Mouse (Mus musculus): Measurements from ENCODE around the gene Wrap53. TPM values are rescaled to one million over a fixed set of nuclear protein-coding genes. Genes with fewer than 3 reads are reported as not detected.

The Wrap53 gene
- polyA plus RNA-seq, 1 experiment = 8.2 TPM

DNA sequence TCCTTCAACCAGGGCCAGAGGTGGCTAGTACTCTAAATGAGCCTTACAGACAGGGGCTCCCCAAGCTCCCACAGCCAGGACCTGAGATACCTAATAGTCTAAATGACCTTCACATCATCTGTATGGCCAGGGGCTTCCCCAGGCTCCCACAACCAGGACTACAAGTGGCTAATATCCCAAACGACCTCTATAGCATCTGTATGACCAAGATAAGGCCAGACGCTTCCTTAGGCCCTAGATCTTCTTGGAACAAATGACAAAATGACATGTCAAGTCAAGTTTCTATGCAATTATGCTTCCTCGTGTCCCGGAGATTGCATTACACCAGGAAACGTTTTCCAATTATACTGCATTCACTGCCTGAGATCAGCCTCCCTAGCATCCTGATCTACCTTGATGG lies 3.7 kb downstream of the Wrap53 start:
- Histone ChIP-seq H3K27ac (ENCODE audit: insufficient read depth, low read depth, low read length) (no peak overlapping the region), H3K4me1 (ENCODE audit: control insufficient read depth, insufficient read depth, low read length) (peaks cover 9% of the 10 kb centered on the region), H3K4me3 (ENCODE audit: insufficient read depth, low read length) (no peak overlapping the region)
- TF ChIP-seq CTCF (IDR thresholded peaks at IDR 0.05; ENCODE audit: low read depth, low read length) = no peak
- TF ChIP-seq POLR2A (IDR thresholded peaks at IDR 0.05; ENCODE audit: borderline replicate concordance, low read depth, low read length) = no peak

- Histone ChIP-seq H3K27ac (ENCODE audit: insufficient read depth, low read depth, low read length) (no peak overlapping the region), H3K4me3 (ENCODE audit: insufficient read depth, low read length) (no peak overlapping the region), H3K4me1 (ENCODE audit: control insufficient read depth, insufficient read depth, low read length) (peaks cover 9% of the 10 kb centered on the region)
- TF ChIP-seq POLR2A (IDR thresholded peaks at IDR 0.05; ENCODE audit: borderline replicate concordance, low read depth, low read length) (no peak), CTCF (IDR thresholded peaks at IDR 0.05; ENCODE audit: low read depth, low read length) (no peak)
These were observed 4.8 kb downstream of the Wrap53 start for GRCm38 (mm10) chr11:69575220-69575619.

DNA sequence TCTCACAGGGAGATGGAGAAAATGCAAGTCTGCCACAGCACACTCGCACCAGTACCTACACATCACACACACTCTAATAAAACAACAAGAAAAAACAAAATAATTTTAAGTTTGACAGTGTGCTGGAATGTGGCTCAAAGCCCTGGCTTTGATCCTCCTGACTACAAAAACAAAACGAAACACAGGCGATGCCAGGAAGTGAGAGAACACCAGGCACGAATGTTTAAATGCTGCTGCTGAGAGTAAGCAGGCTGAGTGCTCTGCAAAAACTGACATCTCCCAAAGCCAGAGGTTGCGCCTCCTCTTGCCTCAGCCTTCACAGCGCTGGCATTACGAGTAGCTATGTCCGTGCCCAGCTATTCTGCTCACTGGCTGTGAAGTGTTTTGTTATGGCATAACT lies 14.9 kb downstream of the Wrap53 start:
- Histone ChIP-seq H3K4me3 (ENCODE audit: insufficient read depth, low read length) (no peak overlapping the region), H3K27ac (ENCODE audit: insufficient read depth, low read depth, low read length) (no peak overlapping the region), H3K4me1 (ENCODE audit: control insufficient read depth, insufficient read depth, low read length) (no peaks in the 10 kb centered on the region)
- TF ChIP-seq POLR2A (IDR thresholded peaks at IDR 0.05; ENCODE audit: borderline replicate concordance, low read depth, low read length) (no peak), CTCF (IDR thresholded peaks at IDR 0.05; ENCODE audit: low read depth, low read length) (no peak)

DNA sequence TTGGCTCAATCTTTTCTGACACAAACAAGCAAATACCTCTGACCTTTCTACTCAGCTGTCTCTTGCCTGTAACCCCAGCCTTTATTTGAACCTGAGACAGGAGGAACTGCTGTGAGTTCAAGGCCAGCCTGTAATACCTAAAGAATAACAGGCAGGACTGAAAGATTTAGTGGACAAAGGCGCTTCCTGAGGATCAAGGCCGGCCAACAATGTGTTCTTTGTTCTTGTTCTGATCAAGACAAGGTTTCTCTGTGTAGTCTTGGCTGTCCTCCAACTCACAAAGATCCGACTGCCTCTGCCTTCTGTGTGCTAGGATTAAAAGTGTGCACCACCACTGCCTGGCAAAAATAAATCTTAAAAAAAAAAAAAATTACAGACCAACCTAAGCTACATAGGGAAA lies 15.7 kb downstream of the Wrap53 start:
- Histone ChIP-seq H3K27ac (ENCODE audit: insufficient read depth, low read depth, low read length) (no peak overlapping the region), H3K4me3 (ENCODE audit: insufficient read depth, low read length) (no peak overlapping the region), H3K4me1 (ENCODE audit: control insufficient read depth, insufficient read depth, low read length) (peaks cover under 1% of the 10 kb centered on the region)
- TF ChIP-seq POLR2A (IDR thresholded peaks at IDR 0.05; ENCODE audit: borderline replicate concordance, low read depth, low read length) (no peak), CTCF (IDR thresholded peaks at IDR 0.05; ENCODE audit: low read depth, low read length) (no peak)

- no peak for TF ChIP-seq POLR2A (IDR thresholded peaks at IDR 0.05; ENCODE audit: borderline replicate concordance, low read depth, low read length)
- no peak for TF ChIP-seq CTCF (IDR thresholded peaks at IDR 0.05; ENCODE audit: low read depth, low read length)
- Histone ChIP-seq H3K27ac (ENCODE audit: insufficient read depth, low read depth, low read length) (no peak overlapping the region), H3K4me3 (ENCODE audit: insufficient read depth, low read length) (no peak overlapping the region), H3K4me1 (ENCODE audit: control insufficient read depth, insufficient read depth, low read length) (peaks cover 7% of the 10 kb centered on the region)
These were observed 16.7 kb downstream of the Wrap53 start for GRCm38 (mm10) chr11:69563373-69563772.

- Histone ChIP-seq H3K4me3 (ENCODE audit: insufficient read depth, low read length) (no peak overlapping the region), H3K27ac (ENCODE audit: insufficient read depth, low read depth, low read length) (no peak overlapping the region), H3K4me1 (ENCODE audit: control insufficient read depth, insufficient read depth, low read length) (peaks cover 7% of the 10 kb centered on the region)
- TF ChIP-seq POLR2A (IDR thresholded peaks at IDR 0.05; ENCODE audit: borderline replicate concordance, low read depth, low read length) = no peak
- TF ChIP-seq CTCF (IDR thresholded peaks at IDR 0.05; ENCODE audit: low read depth, low read length) = no peak
These were observed 18.9 kb downstream of the Wrap53 start for GRCm38 (mm10) chr11:69560896-69561854.

DNA sequence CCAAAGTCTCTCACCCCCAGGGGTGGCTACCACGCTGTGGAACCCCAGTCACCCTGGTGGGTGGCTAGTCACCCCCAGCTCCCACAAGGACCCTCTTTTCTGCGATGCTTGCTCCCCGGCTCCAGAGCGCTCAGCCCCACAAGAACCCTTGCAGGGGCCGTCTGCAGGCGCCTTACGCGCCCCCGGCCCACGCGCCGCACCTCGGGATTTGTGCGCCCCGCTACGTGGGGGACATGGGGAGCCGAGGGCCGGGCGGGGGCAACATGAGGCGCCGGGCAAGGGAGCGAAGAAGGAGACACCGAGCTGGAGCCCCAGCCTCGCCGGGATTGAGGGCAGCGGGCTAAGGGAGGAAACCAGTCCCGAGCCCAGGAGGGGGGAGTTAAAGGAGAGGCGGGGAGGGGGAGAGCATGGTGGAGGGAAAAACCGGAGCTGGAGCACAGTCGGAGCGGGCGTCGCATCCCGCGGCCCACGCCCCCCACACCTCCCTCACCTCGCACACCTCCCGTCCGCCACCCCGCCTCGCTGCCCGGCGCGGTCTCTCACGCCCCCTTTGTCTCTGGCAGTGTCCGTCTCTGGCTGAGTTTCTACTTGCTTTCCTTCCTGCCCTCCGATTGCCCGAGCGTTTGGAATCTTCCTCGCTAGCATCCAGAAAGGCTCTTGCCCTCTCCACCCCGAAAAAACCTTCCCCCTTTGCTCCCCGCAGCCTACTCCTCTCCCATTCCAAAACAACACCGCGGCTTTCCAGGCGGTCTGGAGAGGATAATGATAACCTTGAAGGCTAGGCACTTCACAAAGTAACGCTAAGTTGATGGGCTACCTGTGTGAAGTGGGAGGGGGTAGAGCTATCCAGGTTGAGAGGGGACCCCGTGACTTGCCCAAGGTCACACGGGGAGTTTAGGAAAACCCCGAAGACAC lies 19.9 kb downstream of the Wrap53 start, which contains the start of gene Efnb3:
Efnb3 (minus strand) TSS at position 355 of the 915 bp plus-strand sequence.
- no peak within 1 kb of the TSS for H3K4me3 ChIP-seq (ENCODE audit: insufficient read depth, low read length)
- H3K4me1 ChIP-seq (ENCODE audit: control insufficient read depth, insufficient read depth, low read length) = peaks cover 7% of the 10 kb centered on the region
- H3K27ac ChIP-seq (ENCODE audit: insufficient read depth, low read depth, low read length) = no peak within 1 kb of the TSS
- TF ChIP-seq POLR2A (IDR thresholded peaks at IDR 0.05; ENCODE audit: borderline replicate concordance, low read depth, low read length) (no peak), CTCF (IDR thresholded peaks at IDR 0.05; ENCODE audit: low read depth, low read length) (no peak)

GRCm38 (mm10) chr11:69559183-69559582 lies 20.9 kb downstream of the Wrap53 start:
- H3K27ac ChIP-seq (ENCODE audit: insufficient read depth, low read depth, low read length) = no peak overlapping the region
- peaks cover 11% of the 10 kb centered on the region for H3K4me1 ChIP-seq (ENCODE audit: control insufficient read depth, insufficient read depth, low read length)
- TF ChIP-seq POLR2A (IDR thresholded peaks at IDR 0.05; ENCODE audit: borderline replicate concordance, low read depth, low read length) (no peak), CTCF (IDR thresholded peaks at IDR 0.05; ENCODE audit: low read depth, low read length) (no peak)
- no peak overlapping the region for H3K4me3 ChIP-seq (ENCODE audit: insufficient read depth, low read length)

GRCm38 (mm10) chr11:69558756-69559155 lies 21.3 kb downstream of the Wrap53 start:
- Histone ChIP-seq H3K27ac (ENCODE audit: insufficient read depth, low read depth, low read length) (no peak overlapping the region), H3K4me1 (ENCODE audit: control insufficient read depth, insufficient read depth, low read length) (peaks cover 13% of the 10 kb centered on the region), H3K4me3 (ENCODE audit: insufficient read depth, low read length) (no peak overlapping the region)
- no peak for TF ChIP-seq POLR2A (IDR thresholded peaks at IDR 0.05; ENCODE audit: borderline replicate concordance, low read depth, low read length)
- TF ChIP-seq CTCF (IDR thresholded peaks at IDR 0.05; ENCODE audit: low read depth, low read length) = no peak
